Mouse (Mus musculus): ENCODE data around the gene Olfr1447. TPM values are rescaled to one million over a fixed set of nuclear protein-coding genes. Genes with fewer than 3 reads are reported as not detected.

Olfr1447 gene
- polyA plus RNA-seq (2016; fragmentation: Nextera tagmentation; extraction: Ambion mirVana), result not detected in 2 replicates

GRCm38 (mm10) chr19:12903643-12904042 lies at the start of gene Olfr1447:
Olfr1447 (minus strand) TSS chr19:12903743.
- 92% methylated on average over 1 of the region's 1 CpGs for WGBS
- Histone ChIP-seq H3K4me1 (no peaks in the 10 kb centered on the region), H3K27me3 (no peaks in the 10 kb centered on the region), H3K9ac (no peak within 1 kb of the TSS), H3K36me3 (no peaks in the 10 kb centered on the region), H3K27ac (no peak within 1 kb of the TSS), H3K4me2 (replicated peaks) (no peak within 1 kb of the TSS), H3K4me3 (no peak within 1 kb of the TSS), H3K9me3 (no peaks in the 10 kb centered on the region)
- no peak for ATAC-seq (ENCODE audit: insufficient number of reproducible peaks, insufficient read depth, low FRiP score, low TSS enrichment)

GRCm38 (mm10) chr19:12949958-12950357 lies 46.4 kb upstream of the Olfr1447 start, which contains the start of gene Olfr1450:
Olfr1450 (plus strand) TSS chr19:12950258.
- Histone ChIP-seq H3K27me3 (no peaks in the 10 kb centered on the region), H3K4me2 (replicated peaks) (no peak within 1 kb of the TSS), H3K4me1 (no peaks in the 10 kb centered on the region), H3K9ac (no peak within 1 kb of the TSS), H3K9me3 (peaks cover 10% of the 10 kb centered on the region; the same call in 1 of the 2 replicates), H3K4me3 (no peak within 1 kb of the TSS), H3K36me3 (no peaks in the 10 kb centered on the region), H3K27ac (no peak within 1 kb of the TSS)
- 91% methylated on average over 1 of the region's 1 CpGs for WGBS
- no peak for ATAC-seq (ENCODE audit: insufficient number of reproducible peaks, insufficient read depth, low FRiP score, low TSS enrichment)

- H3K9ac ChIP-seq, result no peak within 1 kb of the TSS
- H3K4me1 ChIP-seq, result no peaks in the 10 kb centered on the region
- no peaks in the 10 kb centered on the region for H3K9me3 ChIP-seq
- no peak within 1 kb of the TSS for H3K4me3 ChIP-seq
- H3K27me3 ChIP-seq, result no peaks in the 10 kb centered on the region
- no peaks in the 10 kb centered on the region for H3K36me3 ChIP-seq
- H3K4me2 ChIP-seq (replicated peaks), result no peak within 1 kb of the TSS
- H3K27ac ChIP-seq, result no peak within 1 kb of the TSS
- no peak for ATAC-seq (ENCODE audit: insufficient number of reproducible peaks, insufficient read depth, low FRiP score, low TSS enrichment)
These were observed 27.0 kb upstream of the Olfr1447 start, which contains the start of gene Olfr1449 for GRCm38 (mm10) chr19:12930540-12930939. Olfr1449 (plus strand) TSS chr19:12930840.

- Histone ChIP-seq H3K27me3 (no peaks in the 10 kb centered on the region), H3K4me2 (replicated peaks) (no peak within 1 kb of the TSS), H3K27ac (no peak within 1 kb of the TSS), H3K4me3 (no peak within 1 kb of the TSS), H3K36me3 (no peaks in the 10 kb centered on the region), H3K9me3 (no peaks in the 10 kb centered on the region), H3K9ac (no peak within 1 kb of the TSS), H3K4me1 (no peaks in the 10 kb centered on the region)
- 69% methylated on average over 1 of the region's 1 CpGs for WGBS
- ATAC-seq (ENCODE audit: insufficient number of reproducible peaks, insufficient read depth, low FRiP score, low TSS enrichment), result no peak
These were observed 20.8 kb upstream of the Olfr1447 start, which contains the start of gene Olfr1448 for GRCm38 (mm10) chr19:12924319-12924718. Olfr1448 (minus strand) TSS chr19:12924419.

- Histone ChIP-seq H3K36me3 (no peaks in the 10 kb centered on the region), H3K9ac (no peak within 1 kb of the TSS), H3K9me3 (no peaks in the 10 kb centered on the region), H3K4me3 (no peak within 1 kb of the TSS), H3K27me3 (no peaks in the 10 kb centered on the region), H3K27ac (no peak within 1 kb of the TSS), H3K4me1 (no peaks in the 10 kb centered on the region), H3K4me2 (replicated peaks) (no peak within 1 kb of the TSS)
- no peak for ATAC-seq (ENCODE audit: insufficient number of reproducible peaks, insufficient read depth, low FRiP score, low TSS enrichment)
- WGBS, result 81% methylated on average over 1 of the region's 1 CpGs
These were observed 10.1 kb downstream of the Olfr1447 start, which contains the start of gene Olfr1446 for GRCm38 (mm10) chr19:12893424-12893823. Olfr1446 (minus strand) TSS chr19:12893524.

- H3K9me3 ChIP-seq, result no peaks in the 10 kb centered on the region
- H3K4me1 ChIP-seq, result no peaks in the 10 kb centered on the region
- WGBS, result 83% methylated on average over 2 of the region's 2 CpGs
- H3K9ac ChIP-seq, result no peak within 1 kb of the TSS
- no peak within 1 kb of the TSS for H3K4me2 ChIP-seq (replicated peaks)
- ATAC-seq (ENCODE audit: insufficient number of reproducible peaks, insufficient read depth, low FRiP score, low TSS enrichment), result no peak
- H3K27ac ChIP-seq, result no peak within 1 kb of the TSS
- no peak within 1 kb of the TSS for H3K4me3 ChIP-seq
- H3K36me3 ChIP-seq, result no peaks in the 10 kb centered on the region
- H3K27me3 ChIP-seq, result no peaks in the 10 kb centered on the region
These were observed 20.0 kb downstream of the Olfr1447 start, which contains the start of gene Olfr1445 for GRCm38 (mm10) chr19:12883555-12883954. Olfr1445 (plus strand) TSS chr19:12883855.

- Histone ChIP-seq H3K27ac (no peak within 1 kb of the TSS), H3K27me3 (no peaks in the 10 kb centered on the region), H3K9ac (no peak within 1 kb of the TSS), H3K36me3 (no peaks in the 10 kb centered on the region), H3K4me2 (replicated peaks) (no peak within 1 kb of the TSS), H3K4me1 (no peaks in the 10 kb centered on the region), H3K9me3 (no peaks in the 10 kb centered on the region), H3K4me3 (no peak within 1 kb of the TSS)
- 61% methylated on average over 1 of the region's 1 CpGs for WGBS
- no peak for ATAC-seq (ENCODE audit: insufficient number of reproducible peaks, insufficient read depth, low FRiP score, low TSS enrichment)
These were observed 46.6 kb downstream of the Olfr1447 start, which contains the start of gene Olfr1444 for GRCm38 (mm10) chr19:12856983-12857382. Olfr1444 (plus strand) TSS chr19:12857283.

Other genes starting within 250 kb of the Olfr1447 start
- gene Olfr1442, start 233.3 kb downstream of the Olfr1447 start, polyA plus RNA-seq (2016; fragmentation: Nextera tagmentation; extraction: Ambion mirVana), result not detected in 2 replicates
- not detected in 2 replicates for gene Olfr1443, start 225.6 kb downstream of the Olfr1447 start, polyA plus RNA-seq (2016; fragmentation: Nextera tagmentation; extraction: Ambion mirVana)
- gene Keg1, start 208.0 kb downstream of the Olfr1447 start, polyA plus RNA-seq (2016; fragmentation: Nextera tagmentation; extraction: Ambion mirVana), result not detected in 2 replicates
- gene Cntf, start 138.1 kb downstream of the Olfr1447 start, polyA plus RNA-seq (2016; fragmentation: Nextera tagmentation; extraction: Ambion mirVana), result 2.2 and 2.7 TPM in 2 replicates
- 17.0 and 18.5 TPM in 2 replicates for gene Zfp91, start 107.6 kb downstream of the Olfr1447 start, polyA plus RNA-seq (2016; fragmentation: Nextera tagmentation; extraction: Ambion mirVana)
- 1.1 and 1.3 TPM in 2 replicates for gene Lpxn, start 107.5 kb downstream of the Olfr1447 start, polyA plus RNA-seq (2016; fragmentation: Nextera tagmentation; extraction: Ambion mirVana)
- gene Gm5244, start 57.1 kb downstream of the Olfr1447 start, polyA plus RNA-seq (2016; fragmentation: Nextera tagmentation; extraction: Ambion mirVana), result not detected in 2 replicates
- gene Olfr1444, start 46.5 kb downstream of the Olfr1447 start, polyA plus RNA-seq (2016; fragmentation: Nextera tagmentation; extraction: Ambion mirVana), result not detected in 2 replicates
- gene Olfr1445, start 19.9 kb downstream of the Olfr1447 start, polyA plus RNA-seq (2016; fragmentation: Nextera tagmentation; extraction: Ambion mirVana), result not detected in 2 replicates
- 0.32 TPM in 1 of 2 replicates, not detected in the other for gene Olfr1446, start 10.2 kb downstream of the Olfr1447 start, polyA plus RNA-seq (2016; fragmentation: Nextera tagmentation; extraction: Ambion mirVana)
- gene Olfr1448, start 20.7 kb upstream of the Olfr1447 start, polyA plus RNA-seq (2016; fragmentation: Nextera tagmentation; extraction: Ambion mirVana), result not detected in 2 replicates
- gene Olfr1449, start 27.1 kb upstream of the Olfr1447 start, polyA plus RNA-seq (2016; fragmentation: Nextera tagmentation; extraction: Ambion mirVana), result not detected in 2 replicates
- not detected in 2 replicates for gene Olfr1450, start 46.5 kb upstream of the Olfr1447 start, polyA plus RNA-seq (2016; fragmentation: Nextera tagmentation; extraction: Ambion mirVana)
- not detected in 2 replicates for gene Olfr1451, start 91.3 kb upstream of the Olfr1447 start, polyA plus RNA-seq (2016; fragmentation: Nextera tagmentation; extraction: Ambion mirVana)
- not detected in 2 replicates for gene Olfr1453, start 124.6 kb upstream of the Olfr1447 start, polyA plus RNA-seq (2016; fragmentation: Nextera tagmentation; extraction: Ambion mirVana)
- gene Olfr1454, start 156.9 kb upstream of the Olfr1447 start, polyA plus RNA-seq (2016; fragmentation: Nextera tagmentation; extraction: Ambion mirVana), result not detected in 2 replicates
- gene Olfr1457, start 194.1 kb upstream of the Olfr1447 start, polyA plus RNA-seq (2016; fragmentation: Nextera tagmentation; extraction: Ambion mirVana), result not detected in 2 replicates
- gene Olfr1458, start 203.0 kb upstream of the Olfr1447 start, polyA plus RNA-seq (2016; fragmentation: Nextera tagmentation; extraction: Ambion mirVana), result not detected in 2 replicates
- not detected in 2 replicates for gene Olfr1459, start 245.8 kb upstream of the Olfr1447 start, polyA plus RNA-seq (2016; fragmentation: Nextera tagmentation; extraction: Ambion mirVana)